Mouse (Mus musculus) hindbrain, embryonic 10.5 days (tissue): ENCODE measurements around the gene Tas2r116. TPM values are rescaled to one million over a fixed set of nuclear protein-coding genes. Genes with fewer than 3 reads are reported as not detected.

Experiments used
- DNase-seq: peaks from one replicate; pipeline ENCODE4 v3.0.0-alpha.2; 2017; ENCODE audit warnings: low spot score
- H3K27ac ChIP-seq: fragments of 300-500 bp; sonication (generic); 2 replicates; pipeline ENCODE4 v1.5.1; 2016; ENCODE audit warnings: mild to moderate bottlenecking, moderate library complexity
- H3K27me3 ChIP-seq: fragments of 300-500 bp; sonication (generic); 2 replicates; pipeline ENCODE4 v1.6.1; 2016; ENCODE audit warnings: mild to moderate bottlenecking; ENCODE audit not compliant: poor library complexity, insufficient read depth, severe bottlenecking
- H3K36me3 ChIP-seq: fragments of 300-500 bp; sonication (generic); 2 replicates; pipeline ENCODE4 v1.6.1; 2016; ENCODE audit warnings: mild to moderate bottlenecking, moderate library complexity
- H3K4me1 ChIP-seq: fragments of 300-500 bp; sonication (generic); replicated peaks from 2 replicates; pipeline ENCODE4 v1.6.1; 2016; ENCODE audit warnings: mild to moderate bottlenecking
- H3K4me3 ChIP-seq: fragments of 300-500 bp; sonication (generic); 2 replicates; pipeline ENCODE4 v1.5.1; 2016; ENCODE audit warnings: mild to moderate bottlenecking, moderate library complexity
- H3K9me3 ChIP-seq: fragments of 300-500 bp; sonication (generic); 2 replicates; pipeline ENCODE4 v1.6.1; 2016; ENCODE audit warnings: mild to moderate bottlenecking, moderate library complexity
- WGBS: fragments of 180-500 bp; shearing (Covaris S2); methylation state at CpG from one replicate; pipeline ENCODE4 v1.1.7; 2016; 5-methylcytosine and 5-hydroxymethylcytosine counted together
- polyA plus RNA-seq: library from polyadenylated mRNA; unstranded; fragments of >200 nt; fragmentation: Nextera tagmentation; extraction: Ambion mirVana; gene quantifications from 2 replicates; pipeline ENCODE4 v1.2.1, GENCODE M21; 2016

Gene Tas2r116
- polyA plus RNA-seq = not detected in 2 replicates

- Histone ChIP-seq H3K4me1 (no peaks in the 10 kb centered on the region), H3K27me3 (no peaks in the 10 kb centered on the region), H3K27ac (no peak within 1 kb of the TSS), H3K9me3 (no peaks in the 10 kb centered on the region), H3K36me3 (no peaks in the 10 kb centered on the region), H3K4me3 (no peak within 1 kb of the TSS)
- 93% methylated on average over 1 of the region's 1 CpGs for WGBS
- no peak for DNase-seq
Measured at GRCm38 (mm10) chr6:132855138-132855537, at the start of gene Tas2r116. TSS of gene Tas2r116 (plus strand) at chr6:132855438.

- H3K4me1 ChIP-seq = no peaks in the 10 kb centered on the region
- no peak within 1 kb of the TSS for H3K27ac ChIP-seq
- WGBS = 81% methylated on average over 1 of the region's 1 CpGs
- no peaks in the 10 kb centered on the region for H3K27me3 ChIP-seq
- DNase-seq = no peak
- H3K36me3 ChIP-seq = no peaks in the 10 kb centered on the region
- no peak within 1 kb of the TSS for H3K4me3 ChIP-seq
- H3K9me3 ChIP-seq = no peaks in the 10 kb centered on the region
Measured at GRCm38 (mm10) chr6:132846842-132847241, 8.4 kb upstream of the Tas2r116 start, which contains the start of gene Tas2r123. TSS of gene Tas2r123 (plus strand) at chr6:132847142.

DNA sequence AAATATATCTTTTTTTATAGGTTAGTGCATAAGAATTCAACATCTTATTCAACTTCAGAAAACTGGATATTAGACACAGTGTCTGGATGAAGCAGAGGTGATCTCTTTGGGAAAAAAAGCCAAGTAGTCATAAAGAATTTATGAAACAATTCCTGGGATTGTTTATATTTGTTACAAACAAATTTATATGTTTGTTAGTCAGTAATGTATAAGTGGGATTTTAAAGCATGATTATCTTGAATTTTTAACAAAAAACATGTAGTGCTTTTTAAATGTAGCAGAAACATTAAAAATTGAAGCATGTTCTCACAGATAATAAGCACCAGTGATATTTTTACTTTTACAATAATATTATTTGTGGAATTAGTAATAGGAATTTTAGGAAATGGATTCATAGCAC is 12.5 kb downstream of the Tas2r116 start, which contains the start of gene Tas2r110:
Gene Tas2r110, plus strand, starts transcription at position 301 of the 400 bp plus-strand sequence.
- DNase-seq = no peak
- Histone ChIP-seq H3K36me3 (no peaks in the 10 kb centered on the region), H3K27ac (no peak within 1 kb of the TSS), H3K9me3 (no peaks in the 10 kb centered on the region), H3K27me3 (no peaks in the 10 kb centered on the region), H3K4me3 (no peak within 1 kb of the TSS), H3K4me1 (no peaks in the 10 kb centered on the region)

- H3K4me1 ChIP-seq = no peaks in the 10 kb centered on the region
- H3K27ac ChIP-seq = no peak within 1 kb of the TSS
- H3K4me3 ChIP-seq = no peak within 1 kb of the TSS
- no peak for DNase-seq
- no peaks in the 10 kb centered on the region for H3K27me3 ChIP-seq
- WGBS = 81% methylated on average over 1 of the region's 1 CpGs
- no peaks in the 10 kb centered on the region for H3K36me3 ChIP-seq
- no peaks in the 10 kb centered on the region for H3K9me3 ChIP-seq
Measured at GRCm38 (mm10) chr6:132892711-132893110, 37.5 kb downstream of the Tas2r116 start, which contains the start of gene Tas2r113. TSS of gene Tas2r113 (plus strand) at chr6:132893011.

Other genes with a start within 250 kb of the Tas2r116 start
- not detected in 2 replicates for gene A630073D07Rik, start 203.9 kb upstream of the Tas2r116 start, polyA plus RNA-seq
- gene Tas2r120, start 198.5 kb upstream of the Tas2r116 start, polyA plus RNA-seq = not detected in 2 replicates
- gene Tas2r121, start 154.4 kb upstream of the Tas2r116 start, polyA plus RNA-seq = not detected in 2 replicates
- gene Tas2r122, start 143.5 kb upstream of the Tas2r116 start, polyA plus RNA-seq = not detected in 2 replicates
- gene Tas2r115, start 117.4 kb upstream of the Tas2r116 start, polyA plus RNA-seq = not detected in 2 replicates
- not detected in 2 replicates for gene Tas2r124, start 100.7 kb upstream of the Tas2r116 start, polyA plus RNA-seq
- not detected in 2 replicates for gene Tas2r102, start 93.3 kb upstream of the Tas2r116 start, polyA plus RNA-seq
- gene Tas2r136, start 77.3 kb upstream of the Tas2r116 start, polyA plus RNA-seq = not detected in 2 replicates
- gene Tas2r117, start 52.6 kb upstream of the Tas2r116 start, polyA plus RNA-seq = not detected in 2 replicates
- gene Tas2r123, start 8.3 kb upstream of the Tas2r116 start, polyA plus RNA-seq = not detected in 2 replicates
- not detected in 2 replicates for gene Tas2r110, start 12.6 kb downstream of the Tas2r116 start, polyA plus RNA-seq
- gene Tas2r113, start 37.6 kb downstream of the Tas2r116 start, polyA plus RNA-seq = not detected in 2 replicates
- not detected in 2 replicates for gene Tas2r125, start 54.2 kb downstream of the Tas2r116 start, polyA plus RNA-seq
- not detected in 2 replicates for gene Tas2r129, start 95.7 kb downstream of the Tas2r116 start, polyA plus RNA-seq
- not detected in 2 replicates for gene Tas2r131, start 102.5 kb downstream of the Tas2r116 start, polyA plus RNA-seq
- gene Tas2r109, start 125.5 kb downstream of the Tas2r116 start, polyA plus RNA-seq = not detected in 2 replicates
- gene Tas2r103, start 181.7 kb downstream of the Tas2r116 start, polyA plus RNA-seq = not detected in 2 replicates
- gene Tas2r140, start 200.4 kb downstream of the Tas2r116 start, polyA plus RNA-seq = not detected in 2 replicates
- gene Smim10l1, start 249.5 kb downstream of the Tas2r116 start, polyA plus RNA-seq = 72.9 and 73.8 TPM in 2 replicates